Mouse (Mus musculus): ENCODE measurements around the gene Ccdc3.
"Not testable (repeated sequence)": the region's sequence is repeated elsewhere in the genome, so short reads cannot be mapped to it uniquely, and the experiment has no call there.

The Ccdc3 gene

DNA sequence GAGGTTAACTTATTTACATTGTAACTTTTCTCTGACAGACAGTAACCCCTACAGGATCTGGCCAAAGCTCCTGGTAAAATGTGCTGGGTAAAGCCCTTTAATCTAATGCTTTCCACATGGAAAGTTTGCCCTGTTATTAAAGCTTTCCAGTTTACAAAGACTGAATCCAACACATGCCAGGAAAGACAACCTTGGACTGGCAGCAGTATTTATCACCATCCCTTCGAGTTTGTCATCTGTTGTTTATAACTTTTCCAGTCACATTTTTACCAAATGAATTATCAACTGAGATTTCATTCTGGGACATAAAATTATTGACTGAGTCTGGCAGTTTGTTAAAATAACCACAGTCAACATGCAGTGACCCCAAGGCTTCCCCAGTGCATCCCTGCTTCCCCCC is 77.0 kb downstream of the Ccdc3 start:
- no peak for DNase-seq (ENCODE audit: low read depth, low spot score)

- DNase-seq (ENCODE audit: low read depth, low spot score) = no peak
These were observed 77.8 kb downstream of the Ccdc3 start for GRCm38 (mm10) chr2:5215252-5215815.

DNA sequence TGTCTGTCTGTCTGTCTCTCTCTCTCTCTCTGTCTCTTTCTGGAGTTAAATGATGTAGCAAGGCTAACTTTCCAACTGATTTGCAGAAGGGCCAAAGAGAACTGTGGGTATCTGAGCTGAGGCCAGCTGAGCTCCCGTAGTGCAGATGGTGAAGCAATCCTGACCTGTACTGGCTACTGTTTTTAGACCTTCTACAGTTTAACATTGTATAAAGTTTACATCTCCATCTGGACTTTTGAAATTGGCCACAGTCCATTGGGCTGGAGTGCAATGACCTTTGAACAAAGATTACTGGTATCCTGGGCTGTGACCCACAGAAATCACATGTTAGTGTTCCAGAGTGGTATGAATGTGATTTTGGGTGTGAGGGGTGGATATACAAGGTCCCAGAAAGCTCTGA is 81.6 kb downstream of the Ccdc3 start:
- DNase-seq (ENCODE audit: low read depth, low spot score) = no peak

DNA sequence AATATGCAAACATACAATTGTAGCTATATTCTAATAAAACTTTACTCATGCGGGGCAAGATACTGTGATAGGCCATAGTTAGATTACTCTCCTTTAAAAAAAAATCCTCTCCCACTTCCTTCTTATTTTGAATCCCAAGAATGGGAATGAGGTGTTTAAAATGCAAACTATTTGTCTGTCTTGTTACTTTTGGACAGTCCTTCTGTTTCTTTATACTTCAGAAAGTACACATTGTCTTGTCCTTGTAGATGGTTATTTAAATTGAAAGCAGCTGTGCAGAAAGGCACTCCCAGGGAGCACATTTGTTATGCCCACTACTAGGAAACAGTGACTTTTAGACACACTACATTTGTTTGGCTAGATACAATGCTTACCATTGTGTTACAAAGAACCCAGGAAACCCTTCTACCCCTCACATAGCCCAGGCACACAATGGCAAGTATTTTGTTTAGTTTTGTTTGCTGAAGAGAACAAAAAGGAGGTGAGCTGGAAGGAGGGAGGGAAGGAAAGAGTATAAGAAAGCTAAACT is 82.3 kb downstream of the Ccdc3 start:
- no peak for DNase-seq (ENCODE audit: low read depth, low spot score)

- DNase-seq (ENCODE audit: low read depth, low spot score) = no peak
These were observed 85.0 kb downstream of the Ccdc3 start for GRCm38 (mm10) chr2:5222571-5222970.

- no peak for DNase-seq (ENCODE audit: low read depth, low spot score)
These were observed 99.4 kb downstream of the Ccdc3 start for GRCm38 (mm10) chr2:5236846-5237482.

GRCm38 (mm10) chr2:5237870-5238269 is 100.3 kb downstream of the Ccdc3 start:
- no peak for DNase-seq (ENCODE audit: low read depth, low spot score)

- no peak for DNase-seq (ENCODE audit: low read depth, low spot score)
These were observed 101.9 kb downstream of the Ccdc3 start for GRCm38 (mm10) chr2:5239492-5239891.

GRCm38 (mm10) chr2:5241469-5241897 is 103.9 kb downstream of the Ccdc3 start:
- no peak for DNase-seq (ENCODE audit: low read depth, low spot score)

GRCm38 (mm10) chr2:5249199-5249598 is 111.6 kb downstream of the Ccdc3 start:
- not testable (repeated sequence) for DNase-seq (ENCODE audit: low read depth, low spot score)

- no peak for DNase-seq (ENCODE audit: low read depth, low spot score)
These were observed 112.4 kb downstream of the Ccdc3 start for GRCm38 (mm10) chr2:5249969-5250368.

GRCm38 (mm10) chr2:5258250-5258649 is 120.7 kb downstream of the Ccdc3 start:
- DNase-seq (ENCODE audit: low read depth, low spot score) = no peak

GRCm38 (mm10) chr2:5262279-5262678 is 124.7 kb downstream of the Ccdc3 start:
- no peak for DNase-seq (ENCODE audit: low read depth, low spot score)

DNA sequence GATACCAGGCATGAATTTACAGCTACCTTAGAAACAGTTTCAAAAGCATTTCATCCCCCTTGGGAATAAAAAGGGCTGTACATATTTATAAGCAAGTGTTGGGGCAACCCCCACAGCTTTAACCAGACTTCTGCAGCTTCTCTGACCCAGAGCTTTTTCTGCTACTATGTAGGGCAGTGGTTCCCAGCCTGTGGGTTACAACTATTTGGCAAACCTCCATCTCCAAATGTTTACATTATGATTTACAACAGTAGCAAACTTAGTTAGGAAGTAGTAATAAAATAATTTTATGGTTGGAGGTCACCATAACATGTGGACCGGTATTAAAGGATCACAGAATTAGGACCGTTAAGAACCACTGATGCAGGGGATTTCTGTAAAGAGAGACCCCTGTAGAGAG is 130.4 kb downstream of the Ccdc3 start:
- DNase-seq (ENCODE audit: low read depth, low spot score) = no peak
